Mouse (Mus musculus) liver, embryonic 14.5 days (tissue): Measurements from ENCODE around the gene Mrpl51.

Experiments
- CTCF ChIP-seq: IDR thresholded peaks from 2 replicates; pipeline ENCODE4 v1.5.1; 2016; ENCODE audit warnings: antibody characterized with exemption, low read depth, control low read depth
- EP300 ChIP-seq: IDR thresholded peaks from 2 replicates; pipeline ENCODE4 v1.6.1; 2016; ENCODE audit warnings: antibody characterized with exemption, low read depth

DNA sequence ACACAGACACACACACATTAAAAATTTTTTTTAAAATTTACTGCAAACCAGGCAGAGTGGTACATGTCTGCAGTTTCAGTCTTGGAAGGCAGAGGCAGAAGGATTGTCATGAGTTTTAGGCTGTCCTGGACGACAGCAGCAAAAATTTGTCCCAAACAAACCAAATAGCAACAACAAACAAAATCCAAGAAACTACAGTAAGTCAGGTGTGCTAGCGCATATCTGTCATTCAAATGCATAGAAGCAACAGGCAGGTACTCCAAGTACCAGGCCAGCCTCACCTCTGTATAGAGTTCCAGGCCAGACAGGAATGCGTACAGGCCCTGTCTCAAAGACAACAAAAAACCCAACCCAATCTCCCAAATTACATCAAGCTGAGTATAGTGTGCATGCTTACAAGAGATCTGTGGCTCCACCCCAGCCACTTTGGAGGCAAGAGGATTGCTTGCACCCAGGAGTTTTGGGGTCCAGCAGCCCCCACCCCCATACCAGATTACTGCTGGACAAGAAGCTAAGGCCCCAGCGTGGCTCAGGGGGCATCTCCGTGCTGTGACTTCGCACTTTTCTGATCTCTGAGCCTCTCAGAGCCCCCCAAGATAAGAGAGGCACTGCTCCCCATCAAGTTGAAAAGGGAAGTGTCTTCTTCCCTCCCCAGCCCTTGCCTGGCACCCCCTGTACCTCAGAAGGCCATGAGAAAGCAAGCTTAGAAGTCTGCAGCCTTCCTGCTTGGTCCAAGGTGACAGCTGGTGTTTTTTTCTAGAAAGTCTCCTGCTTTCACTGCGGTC, 31.6 kb upstream of the Mrpl51 start:
- TF ChIP-seq CTCF (no peak), EP300 (no peak)
